Mouse (Mus musculus): ENCODE measurements around the gene Myt1. TPM values are rescaled to one million over a fixed set of nuclear protein-coding genes. Genes with fewer than 3 reads are reported as not detected.

Gene Myt1
- polyA plus RNA-seq, 1 experiment, result 0.04 TPM

DNA sequence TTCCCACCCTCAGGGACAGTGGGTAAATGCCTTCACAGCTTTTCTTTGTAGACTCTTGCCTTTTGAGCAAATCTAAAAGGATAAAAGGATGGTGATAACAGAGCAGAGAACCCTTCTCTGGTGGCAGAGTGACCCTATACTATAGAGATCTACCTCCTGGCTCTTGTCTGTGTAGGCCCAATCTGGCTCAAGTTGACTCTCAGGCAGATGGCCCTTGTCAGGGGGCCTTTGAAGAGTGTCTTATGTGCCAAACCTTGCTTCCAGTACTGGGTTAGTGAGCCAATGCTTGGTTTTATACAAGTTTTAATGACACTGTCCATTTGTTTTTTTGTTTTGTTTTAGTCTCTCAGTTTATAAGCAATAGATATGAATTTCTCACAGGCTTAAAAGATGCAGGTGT, 41.9 kb upstream of the Myt1 start:
- Histone ChIP-seq H3K4me3 (ENCODE audit: control insufficient read depth, insufficient read depth, low read length) (no peak overlapping the region), H3K36me3 (ENCODE audit: control insufficient read depth, insufficient read depth, low read length) (no peaks in the 10 kb centered on the region), H3K27ac (ENCODE audit: control insufficient read depth, insufficient read depth, low read length) (no peak overlapping the region), H3K4me1 (replicated peaks; ENCODE audit: control insufficient read depth, insufficient read depth, low read length) (no peaks in the 10 kb centered on the region), H3K27me3 (ENCODE audit: control insufficient read depth, insufficient read depth, low read length) (no peaks in the 10 kb centered on the region)
- DNase-seq, result no peak
- TF ChIP-seq POLR2A (IDR thresholded peaks at IDR 0.05; ENCODE audit: control insufficient read depth, extremely low read depth, insufficient read depth, low read length, poor library complexity) (no peak), CTCF (IDR thresholded peaks at IDR 0.05; ENCODE audit: borderline replicate concordance, control insufficient read depth, extremely low read depth, insufficient read depth, low read length, poor library complexity) (no peak)

DNA sequence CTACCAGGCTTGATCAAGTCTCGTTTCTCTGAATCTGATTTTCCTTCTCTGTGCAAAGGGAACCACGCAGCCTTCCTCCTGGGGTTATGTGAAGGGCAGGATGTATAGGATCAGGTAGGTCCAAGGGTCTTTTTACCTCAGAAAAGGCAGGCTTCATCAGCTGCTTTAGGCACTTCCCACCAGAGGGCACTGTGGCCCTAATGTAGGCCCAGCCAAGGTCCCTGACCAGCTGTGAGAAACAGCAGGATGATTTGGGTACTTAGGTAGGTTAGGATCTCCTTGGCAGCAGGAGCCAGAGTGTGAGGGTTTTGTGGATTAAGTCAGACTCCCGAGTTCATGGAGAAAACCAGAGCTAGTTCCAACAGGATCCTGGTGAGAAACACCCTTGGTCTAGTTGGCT, 40.9 kb upstream of the Myt1 start:
- Histone ChIP-seq H3K4me3 (ENCODE audit: control insufficient read depth, insufficient read depth, low read length) (no peak overlapping the region), H3K27me3 (ENCODE audit: control insufficient read depth, insufficient read depth, low read length) (no peaks in the 10 kb centered on the region), H3K4me1 (replicated peaks; ENCODE audit: control insufficient read depth, insufficient read depth, low read length) (no peaks in the 10 kb centered on the region), H3K27ac (ENCODE audit: control insufficient read depth, insufficient read depth, low read length) (no peak overlapping the region), H3K36me3 (ENCODE audit: control insufficient read depth, insufficient read depth, low read length) (no peaks in the 10 kb centered on the region)
- DNase-seq, result peak; percentile 25
- TF ChIP-seq CTCF (IDR thresholded peaks at IDR 0.05; ENCODE audit: borderline replicate concordance, control insufficient read depth, extremely low read depth, insufficient read depth, low read length, poor library complexity), result peak; percentile 29; the same call in 1 of the 2 replicates
- TF ChIP-seq POLR2A (IDR thresholded peaks at IDR 0.05; ENCODE audit: control insufficient read depth, extremely low read depth, insufficient read depth, low read length, poor library complexity), result no peak
- WGBS, result 34% methylated on average over 3 of the region's 3 CpGs

DNA sequence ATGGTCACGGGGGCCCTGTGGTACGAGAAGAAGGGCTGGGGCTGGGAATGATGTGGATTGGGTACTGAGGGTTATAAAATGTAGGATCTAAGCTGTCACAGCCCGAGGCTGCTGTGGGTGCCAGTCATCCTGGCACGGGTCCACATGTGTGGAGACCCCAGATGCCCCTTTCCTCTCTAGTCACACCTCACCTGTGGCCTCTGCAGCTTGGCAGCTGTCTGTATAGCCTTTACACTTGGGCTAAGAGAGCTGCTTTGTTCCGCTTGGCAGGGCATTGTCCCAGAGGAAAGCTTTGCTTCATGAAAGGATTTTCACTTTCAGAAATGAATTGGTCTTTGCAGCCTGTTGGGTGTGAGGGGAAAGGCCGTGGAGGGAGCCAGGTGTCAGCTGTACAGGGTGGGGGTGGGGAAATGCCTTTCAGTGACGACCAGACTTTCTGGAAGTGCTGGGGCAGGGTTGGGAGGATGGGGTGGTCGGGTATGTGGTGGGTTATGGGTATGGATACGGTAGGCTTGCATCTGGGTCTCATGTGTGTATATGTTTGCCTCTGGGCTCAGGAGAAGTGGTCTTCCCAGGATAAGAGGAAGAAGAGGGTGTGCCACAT, 35.4 kb upstream of the Myt1 start:
- Histone ChIP-seq H3K27me3 (ENCODE audit: control insufficient read depth, insufficient read depth, low read length) (no peaks in the 10 kb centered on the region), H3K27ac (ENCODE audit: control insufficient read depth, insufficient read depth, low read length) (no peak overlapping the region), H3K36me3 (ENCODE audit: control insufficient read depth, insufficient read depth, low read length) (no peaks in the 10 kb centered on the region), H3K4me1 (replicated peaks; ENCODE audit: control insufficient read depth, insufficient read depth, low read length) (peaks cover 12% of the 10 kb centered on the region), H3K4me3 (ENCODE audit: control insufficient read depth, insufficient read depth, low read length) (no peak overlapping the region)
- DNase-seq, result no peak
- no peak for TF ChIP-seq POLR2A (IDR thresholded peaks at IDR 0.05; ENCODE audit: control insufficient read depth, extremely low read depth, insufficient read depth, low read length, poor library complexity)
- TF ChIP-seq CTCF (IDR thresholded peaks at IDR 0.05; ENCODE audit: borderline replicate concordance, control insufficient read depth, extremely low read depth, insufficient read depth, low read length, poor library complexity), result no peak
- WGBS, result 58% methylated on average over 9 of the region's 9 CpGs

DNA sequence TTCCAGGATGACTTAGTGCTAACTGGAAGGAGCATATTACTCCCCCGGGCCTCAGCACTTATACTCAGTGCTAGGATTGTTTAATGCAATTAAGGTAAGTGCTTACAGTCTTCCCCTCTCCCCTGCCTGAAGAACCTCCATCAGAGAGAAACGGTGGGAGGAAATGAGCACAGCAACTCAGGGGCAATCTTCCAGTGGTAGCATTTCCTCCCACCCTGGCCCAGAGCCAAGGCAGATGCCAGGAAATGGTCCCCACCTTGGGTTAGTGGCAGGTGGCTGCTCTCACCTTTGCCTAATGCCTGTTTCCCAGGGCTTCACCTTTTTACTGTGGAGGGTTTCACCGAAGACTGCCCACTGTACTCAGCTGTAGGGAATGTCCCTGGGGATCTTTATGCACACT, 33.1 kb upstream of the Myt1 start:
- H3K27ac ChIP-seq (ENCODE audit: control insufficient read depth, insufficient read depth, low read length), result peak overlapping the region; percentile 42; the same call in 1 of the 2 replicates
- WGBS, result 45% methylated on average over 3 of the region's 3 CpGs
- H3K36me3 ChIP-seq (ENCODE audit: control insufficient read depth, insufficient read depth, low read length), result no peaks in the 10 kb centered on the region
- H3K4me3 ChIP-seq (ENCODE audit: control insufficient read depth, insufficient read depth, low read length), result no peak overlapping the region
- TF ChIP-seq POLR2A (IDR thresholded peaks at IDR 0.05; ENCODE audit: control insufficient read depth, extremely low read depth, insufficient read depth, low read length, poor library complexity), result no peak
- no peak for TF ChIP-seq CTCF (IDR thresholded peaks at IDR 0.05; ENCODE audit: borderline replicate concordance, control insufficient read depth, extremely low read depth, insufficient read depth, low read length, poor library complexity)
- H3K27me3 ChIP-seq (ENCODE audit: control insufficient read depth, insufficient read depth, low read length), result no peaks in the 10 kb centered on the region
- peak; percentile 43 for DNase-seq
- peaks cover 12% of the 10 kb centered on the region for H3K4me1 ChIP-seq (replicated peaks; ENCODE audit: control insufficient read depth, insufficient read depth, low read length)

DNA sequence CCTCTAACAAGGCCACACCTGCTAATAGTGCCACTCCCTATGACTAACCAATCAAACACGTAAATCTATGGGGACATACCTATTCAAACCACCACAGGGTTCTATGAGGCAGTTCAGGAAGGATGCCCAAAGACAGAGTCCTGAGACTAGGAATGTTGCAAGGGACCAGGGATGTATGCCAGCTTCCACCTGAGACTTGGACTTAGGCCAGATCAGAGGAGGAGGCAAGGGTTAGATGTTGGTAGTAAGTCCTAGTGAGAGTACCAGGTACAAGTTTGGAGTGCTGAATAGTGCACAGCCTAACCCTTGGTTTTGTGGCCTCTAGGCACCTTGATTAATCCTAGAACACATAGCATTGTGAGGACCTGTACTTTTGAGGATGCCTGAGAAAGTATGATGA, 10.5 kb upstream of the Myt1 start:
- no peaks in the 10 kb centered on the region for H3K27me3 ChIP-seq (ENCODE audit: control insufficient read depth, insufficient read depth, low read length)
- no peak for TF ChIP-seq POLR2A (IDR thresholded peaks at IDR 0.05; ENCODE audit: control insufficient read depth, extremely low read depth, insufficient read depth, low read length, poor library complexity)
- TF ChIP-seq CTCF (IDR thresholded peaks at IDR 0.05; ENCODE audit: borderline replicate concordance, control insufficient read depth, extremely low read depth, insufficient read depth, low read length, poor library complexity), result no peak
- WGBS, result 63% methylated on average over 1 of the region's 1 CpGs

DNA sequence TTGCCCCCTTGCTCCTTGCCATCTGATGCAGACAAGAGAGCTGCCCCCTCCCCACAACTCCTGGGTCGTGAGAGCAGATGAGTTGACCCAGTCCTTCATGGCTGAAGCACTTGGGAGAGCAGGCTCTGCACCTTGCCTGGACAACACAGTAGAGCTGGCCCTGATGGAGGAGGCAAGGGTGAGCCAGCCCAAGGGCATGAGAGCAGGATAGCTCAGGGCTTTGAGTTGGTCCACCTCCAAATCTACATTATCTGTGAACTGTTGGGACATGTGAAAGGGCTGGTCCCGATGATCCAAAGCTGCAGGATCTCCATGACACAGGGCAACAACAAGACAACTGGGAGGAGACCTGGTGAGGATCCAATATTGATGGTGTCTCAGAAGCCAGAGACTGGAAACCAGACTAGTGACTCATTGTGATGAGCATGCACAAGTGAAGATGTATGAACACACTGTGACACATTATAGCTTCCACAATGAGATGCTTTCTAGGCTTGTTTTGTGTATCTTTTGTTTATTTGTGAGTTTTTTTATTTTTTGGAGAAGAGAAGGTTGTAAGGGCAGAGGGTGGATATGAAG, 4.9 kb upstream of the Myt1 start:
- Histone ChIP-seq H3K4me3 (ENCODE audit: control insufficient read depth, insufficient read depth, low read length) (no peak overlapping the region), H3K4me1 (replicated peaks; ENCODE audit: control insufficient read depth, insufficient read depth, low read length) (no peaks in the 10 kb centered on the region), H3K27me3 (ENCODE audit: control insufficient read depth, insufficient read depth, low read length) (no peaks in the 10 kb centered on the region), H3K36me3 (ENCODE audit: control insufficient read depth, insufficient read depth, low read length) (no peaks in the 10 kb centered on the region), H3K27ac (ENCODE audit: control insufficient read depth, insufficient read depth, low read length) (no peak overlapping the region)
- TF ChIP-seq CTCF (IDR thresholded peaks at IDR 0.05; ENCODE audit: borderline replicate concordance, control insufficient read depth, extremely low read depth, insufficient read depth, low read length, poor library complexity), result no peak
- no peak for TF ChIP-seq POLR2A (IDR thresholded peaks at IDR 0.05; ENCODE audit: control insufficient read depth, extremely low read depth, insufficient read depth, low read length, poor library complexity)
- WGBS, result 71% methylated on average over 2 of the region's 2 CpGs
- no peak for DNase-seq

More for the DNA sequence above, 10.5 kb upstream of the Myt1 start:
- Histone ChIP-seq H3K27ac (ENCODE audit: control insufficient read depth, insufficient read depth, low read length) (no peak overlapping the region), H3K36me3 (ENCODE audit: control insufficient read depth, insufficient read depth, low read length) (no peaks in the 10 kb centered on the region), H3K4me3 (ENCODE audit: control insufficient read depth, insufficient read depth, low read length) (no peak overlapping the region), H3K4me1 (replicated peaks; ENCODE audit: control insufficient read depth, insufficient read depth, low read length) (no peaks in the 10 kb centered on the region)
- no peak for DNase-seq
